ENCODE assay signal across 19 mouse cellular contexts in the genomic region with DNA sequence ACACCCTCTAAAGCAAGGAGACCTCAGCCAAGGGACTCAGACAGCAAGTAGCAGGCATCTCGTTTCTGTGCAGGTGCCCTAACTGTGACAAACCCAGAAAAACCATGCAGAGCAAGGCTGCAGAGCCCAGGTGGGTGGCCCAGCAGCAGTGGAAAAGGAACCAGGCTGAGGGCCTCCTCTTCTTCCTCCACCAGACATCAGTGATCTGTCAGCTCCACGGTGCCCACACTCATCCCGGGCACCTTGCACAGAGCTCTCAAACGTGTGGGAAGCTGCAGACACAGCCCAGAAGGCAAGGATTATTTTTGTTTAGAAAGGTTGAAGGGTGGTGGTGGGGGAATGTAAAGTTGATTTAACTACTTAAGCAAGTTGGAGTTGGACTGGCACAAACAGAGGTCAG. TPM values are rescaled to one million over a fixed set of nuclear protein-coding genes. Genes with fewer than 3 reads are reported as not detected.
A peak's percentile ranks its signal among the peaks of the same experiment; 100 is the strongest.
DNase-seq lines count a peak whose midpoint lies in the region; ATAC-seq and TF ChIP-seq lines count a peak whose summit lies in the region.
"Had no signal": no experiment of that assay in that cellular context is flagged by ENCODE, and none has a peak within 500 bp of the region (broad histone marks: within the 10 kb centered on the region; RNA-seq: fewer than 3 reads in every experiment).

No protein-coding gene starts in this region.

- DNase-seq in frontal cortex, postnatal 25 days (ENCODE audit: low spot score in 2 of 2): no peak
- DNase-seq in heart, adult 11 months: peak; percentile 31
- DNase-seq in heart, postnatal 14 days: no peak
- no peak for DNase-seq in left cerebral cortex, adult 2 months (ENCODE audit: extremely low spot score in 1 of 2, low spot score in 2 of 2)
- no peak for DNase-seq in left cerebral cortex, adult 11 months (ENCODE audit: low spot score)
- DNase-seq in brain, adult 2 months (ENCODE audit: low read depth, low spot score): peak; percentile 70
- DNase-seq: adrenal gland, adult 8-10 months; adrenal gland, postnatal 25 days; cerebellum, adult 18-20 months; cerebellum, adult 9-10 months; gastrocnemius, postnatal 36 days; heart, postnatal 36 days had no signal

- intact Hi-C loops in heart, postnatal 14 days (cut with DNase I): no loop called here
- intact Hi-C loops in left cerebral cortex, adult 2 months (cut with DNase I): no loop called here

- no peak overlapping the region for H3K4me3 ChIP-seq in left cerebral cortex, adult 2 months
- H3K4me3 ChIP-seq: forebrain, embryonic 10.5 days; forebrain, embryonic 13.5 days; hindbrain, embryonic 10.5 days; hindbrain, embryonic 13.5 days had no signal

- peak overlapping the region; percentile 52; the same call in 1 of the 2 replicates for H3K27ac ChIP-seq in left cerebral cortex, adult 2 months
- H3K27ac ChIP-seq: forebrain, embryonic 10.5 days; forebrain, embryonic 13.5 days; hindbrain, embryonic 10.5 days; hindbrain, embryonic 13.5 days had no signal

- ATAC-seq in frontal cortex, adult (ENCODE audit: low TSS enrichment): peak; percentile 76
- ATAC-seq: activated CD4-positive, CD25-positive, alpha-beta regulatory T cell, adult 4 months; forebrain, embryonic 13.5 days; forebrain, embryonic 16.5 days had no signal

- no peak for TF ChIP-seq CTCF in left cerebral cortex, adult 2 months (IDR thresholded peaks at IDR 0.05)

RNA-seq across cellular contexts. Expression of gene Stim2, which starts 56.0 kb away (rescaled TPM):
- 10 to 100 TPM; 19.9 to 23.5 TPM for total RNA-seq in heart, postnatal 14 days (2021)
- 10 to 100 TPM; 75.6 to 92.2 TPM for total RNA-seq in left cerebral cortex, adult 2 months (2021)

Comparison
In these comparisons a context has a peak if more than half of its experiments do, and no peak if none do; other contexts are left out.
1. DNase-seq: peak in heart, adult 11 months (single experiment) and brain, adult 2 months (single experiment); none in frontal cortex, postnatal 25 days (0 of 2), heart, postnatal 14 days (0 of 2), left cerebral cortex, adult 2 months (0 of 2) and left cerebral cortex, adult 11 months (single experiment).